20 mouse cellular contexts compared by ENCODE assay signal in the genomic region with DNA sequence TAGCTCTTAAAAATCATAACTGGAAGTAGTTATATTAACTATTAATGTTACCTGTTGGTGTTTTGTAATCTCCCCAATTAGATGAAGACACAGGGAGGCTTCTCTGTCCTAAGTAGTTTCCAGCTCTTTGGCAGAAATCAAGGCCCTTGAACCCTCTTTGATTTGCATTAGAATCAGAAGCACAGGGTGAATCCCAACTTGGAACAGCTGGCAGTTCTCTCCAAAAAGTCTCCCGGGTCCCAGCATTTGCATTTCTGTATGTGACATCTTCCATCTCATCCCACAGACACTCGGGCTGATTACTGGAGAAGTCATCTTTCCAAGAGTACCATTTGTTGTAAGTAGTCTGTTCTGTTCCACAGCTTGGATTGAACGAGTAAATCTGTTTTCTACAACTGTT. TPM values are rescaled to one million over a fixed set of nuclear protein-coding genes. Genes with fewer than 3 reads are reported as not detected.
"Had no signal": no experiment of that assay in that cellular context is flagged by ENCODE, and none has a peak within 500 bp of the region (broad histone marks: within the 10 kb centered on the region; RNA-seq: fewer than 3 reads in every experiment).

No protein-coding gene starts in this region.

- H3K27me3 ChIP-seq: lung, embryonic 15.5 days; midbrain, embryonic 12.5 days; neural tube, embryonic 13.5 days; neural tube, embryonic 15.5 days had no signal

- H3K4me1 ChIP-seq: lung, embryonic 15.5 days; midbrain, embryonic 12.5 days; neural tube, embryonic 13.5 days; neural tube, embryonic 15.5 days had no signal

- DNase-seq: lung, adult 18-20 months; lung, postnatal 14 days; lung, postnatal 36 days; midbrain, embryonic 14.5 days; right cerebral cortex, postnatal 14 days; right cerebral cortex, postnatal 4 days; spleen, adult 18-20 months; thymus, adult 18-20 months; thymus, postnatal 14 days; thymus, postnatal 36 days had no signal

- H3K36me3 ChIP-seq: lung, embryonic 15.5 days; midbrain, embryonic 10.5 days; midbrain, embryonic 12.5 days had no signal

- H3K9me3 ChIP-seq: lung, embryonic 15.5 days; midbrain, embryonic 10.5 days; midbrain, embryonic 12.5 days; neural tube, embryonic 15.5 days had no signal

- ATAC-seq: lung, postnatal 0 days; midbrain, embryonic 16.5 days had no signal

- H3K4me3 ChIP-seq: lung, embryonic 15.5 days; midbrain, embryonic 10.5 days; midbrain, embryonic 12.5 days; myocyte; neural tube, embryonic 13.5 days; neural tube, embryonic 15.5 days had no signal

RNA-seq across cellular contexts. Expression of a gene that starts 44.2 kb away (rescaled TPM):
- total RNA-seq: megakaryocyte-erythroid progenitor cell, adult 5-6 weeks had no signal
- polyA plus RNA-seq: macrophage had no signal
